Mouse (Mus musculus) lung, embryonic 16.5 days (tissue): ENCODE data around the gene Prkag2. TPM values are rescaled to one million over a fixed set of nuclear protein-coding genes. Genes with fewer than 3 reads are reported as not detected.
A peak's percentile ranks its signal among the peaks of the same experiment; 100 is the strongest.

Experiments
- ATAC-seq: fragments of 200-750 bp; cut with Nextera tagmentation; 2 replicates; pipeline ENCODE4 v1.8.0; 2017; ENCODE audit warnings: low read depth, mild to moderate bottlenecking, moderate library complexity
- H3K27ac ChIP-seq: fragments of 300-500 bp; sonication (generic); 2 replicates; pipeline ENCODE4 v1.5.1; 2014; ENCODE audit warnings: mild to moderate bottlenecking, control low read depth, low read length
- H3K27me3 ChIP-seq: fragments of 300-500 bp; sonication (generic); 2 replicates; pipeline ENCODE4 v1.6.1; 2014; ENCODE audit warnings: low read depth, low read length, mixed read lengths; ENCODE audit not compliant: control insufficient read depth, insufficient read depth
- H3K36me3 ChIP-seq: fragments of 300-500 bp; sonication (generic); 2 replicates; pipeline ENCODE4 v1.6.1; 2014; ENCODE audit warnings: low read length; ENCODE audit not compliant: control insufficient read depth, insufficient read depth
- H3K4me1 ChIP-seq: fragments of 300-500 bp; sonication (generic); replicated peaks from 2 replicates; pipeline ENCODE4 v1.6.1; 2014; ENCODE audit warnings: low read length, mixed read lengths; ENCODE audit not compliant: control insufficient read depth, insufficient read depth
- H3K4me2 ChIP-seq: fragments of 300-500 bp; sonication (generic); 2 replicates; pipeline ENCODE4 v1.6.1; 2014; ENCODE audit warnings: low read depth, low read length, control low read depth
- H3K4me3 ChIP-seq: fragments of 300-500 bp; sonication (generic); 2 replicates; pipeline ENCODE4 v1.5.1; 2014; ENCODE audit warnings: mild to moderate bottlenecking, low read length, control low read depth
- H3K9ac ChIP-seq: fragments of 300-500 bp; sonication (generic); 2 replicates; pipeline ENCODE4 v1.6.1; 2014; ENCODE audit warnings: low read length, control low read depth
- H3K9me3 ChIP-seq: fragments of 300-500 bp; sonication (generic); 2 replicates; pipeline ENCODE4 v1.6.1; 2016; ENCODE audit warnings: low read length; ENCODE audit not compliant: control insufficient read depth
- WGBS: fragments of 180-500 bp; shearing (Covaris S2); extraction: QIAGEN DNeasy Blood & Tissue Kit; methylation state at CpG from one replicate; pipeline ENCODE4 v1.1.7; 2014; 5-methylcytosine and 5-hydroxymethylcytosine counted together
- polyA plus RNA-seq: library from polyadenylated mRNA; unstranded; fragments of >200 nt; fragmentation: Nextera tagmentation; extraction: Ambion mirVana; gene quantifications from 2 replicates; pipeline ENCODE4 v1.2.1, GENCODE M21; 2015

Prkag2 gene
- polyA plus RNA-seq, 1 experiment from 2014 or later: 28.0 TPM

GRCm38 (mm10) chr5:24986204-24986940 is 114.1 kb downstream of the Prkag2 start:
- H3K9ac ChIP-seq: no peak overlapping the region
- H3K9me3 ChIP-seq: no peaks in the 10 kb centered on the region
- H3K27me3 ChIP-seq: no peaks in the 10 kb centered on the region
- H3K36me3 ChIP-seq: no peaks in the 10 kb centered on the region
- ATAC-seq: no peak
- no peak overlapping the region for H3K4me2 ChIP-seq
- peaks cover 14% of the 10 kb centered on the region for H3K4me1 ChIP-seq
- H3K27ac ChIP-seq: no peak overlapping the region
- 61% methylated on average over 9 of the region's 9 CpGs for WGBS
- no peak overlapping the region for H3K4me3 ChIP-seq

GRCm38 (mm10) chr5:24985434-24986176 is 114.8 kb downstream of the Prkag2 start:
- WGBS: 48% methylated on average over 11 of the region's 11 CpGs
- H3K36me3 ChIP-seq: no peaks in the 10 kb centered on the region
- no peak overlapping the region for H3K4me3 ChIP-seq
- H3K9ac ChIP-seq: no peak overlapping the region
- no peak overlapping the region for H3K27ac ChIP-seq
- no peak; the same call in 1 of the 2 replicates for ATAC-seq
- H3K4me1 ChIP-seq: peaks cover 14% of the 10 kb centered on the region
- H3K4me2 ChIP-seq: no peak overlapping the region
- no peaks in the 10 kb centered on the region for H3K9me3 ChIP-seq
- H3K27me3 ChIP-seq: no peaks in the 10 kb centered on the region

- ATAC-seq: no peak
- H3K27ac ChIP-seq: no peak overlapping the region
- no peaks in the 10 kb centered on the region for H3K9me3 ChIP-seq
- WGBS: 84% methylated on average over 1 of the region's 1 CpGs
- H3K36me3 ChIP-seq: no peaks in the 10 kb centered on the region
- no peaks in the 10 kb centered on the region for H3K27me3 ChIP-seq
- no peak overlapping the region for H3K4me3 ChIP-seq
- H3K9ac ChIP-seq: no peak overlapping the region
- peaks cover 10% of the 10 kb centered on the region; the same call in 1 of the 2 replicates for H3K4me1 ChIP-seq
- H3K4me2 ChIP-seq: no peak overlapping the region
Measured at GRCm38 (mm10) chr5:24984157-24984556, 116.3 kb downstream of the Prkag2 start.

GRCm38 (mm10) chr5:24983539-24983938 is 116.9 kb downstream of the Prkag2 start:
- H3K9me3 ChIP-seq: no peaks in the 10 kb centered on the region
- 14% methylated on average over 3 of the region's 3 CpGs for WGBS
- no peaks in the 10 kb centered on the region for H3K27me3 ChIP-seq
- no peak overlapping the region for H3K27ac ChIP-seq
- H3K36me3 ChIP-seq: no peaks in the 10 kb centered on the region
- H3K4me1 ChIP-seq: peaks cover 10% of the 10 kb centered on the region; the same call in 1 of the 2 replicates
- H3K4me2 ChIP-seq: no peak overlapping the region
- peak; percentile 37 for ATAC-seq
- H3K4me3 ChIP-seq: no peak overlapping the region
- H3K9ac ChIP-seq: no peak overlapping the region

- Histone ChIP-seq H3K4me1 (peaks cover 10% of the 10 kb centered on the region; the same call in 1 of the 2 replicates), H3K9me3 (no peaks in the 10 kb centered on the region), H3K4me2 (no peak overlapping the region), H3K9ac (no peak overlapping the region), H3K27ac (no peak overlapping the region), H3K4me3 (no peak overlapping the region), H3K36me3 (no peaks in the 10 kb centered on the region), H3K27me3 (no peaks in the 10 kb centered on the region)
- ATAC-seq: no peak
- WGBS: 59% methylated on average over 3 of the region's 3 CpGs
Measured at GRCm38 (mm10) chr5:24982258-24982657, 118.2 kb downstream of the Prkag2 start.

- peak; percentile 55 for ATAC-seq
- 49% methylated on average over 6 of the region's 6 CpGs for WGBS
- no peaks in the 10 kb centered on the region for H3K9me3 ChIP-seq
- H3K36me3 ChIP-seq: no peaks in the 10 kb centered on the region
- no peak overlapping the region for H3K27ac ChIP-seq
- H3K4me3 ChIP-seq: no peak overlapping the region
- no peak overlapping the region for H3K9ac ChIP-seq
- peaks cover 10% of the 10 kb centered on the region; the same call in 1 of the 2 replicates for H3K4me1 ChIP-seq
- no peaks in the 10 kb centered on the region for H3K27me3 ChIP-seq
- no peak overlapping the region for H3K4me2 ChIP-seq
Measured at GRCm38 (mm10) chr5:24981765-24982164, 118.7 kb downstream of the Prkag2 start.

GRCm38 (mm10) chr5:24979968-24980345 is 120.5 kb downstream of the Prkag2 start:
- no peak overlapping the region for H3K9ac ChIP-seq
- no peak overlapping the region for H3K4me2 ChIP-seq
- no peak for ATAC-seq
- no peak overlapping the region for H3K27ac ChIP-seq
- H3K9me3 ChIP-seq: no peaks in the 10 kb centered on the region
- no peaks in the 10 kb centered on the region for H3K36me3 ChIP-seq
- 33% methylated on average over 10 of the region's 10 CpGs for WGBS
- H3K27me3 ChIP-seq: no peaks in the 10 kb centered on the region
- H3K4me1 ChIP-seq: peaks cover 5% of the 10 kb centered on the region; the same call in 1 of the 2 replicates
- no peak overlapping the region for H3K4me3 ChIP-seq

- no peak for ATAC-seq
- Histone ChIP-seq H3K9me3 (no peaks in the 10 kb centered on the region), H3K27me3 (no peaks in the 10 kb centered on the region), H3K27ac (no peak overlapping the region), H3K4me3 (no peak overlapping the region), H3K36me3 (no peaks in the 10 kb centered on the region), H3K4me2 (no peak overlapping the region), H3K4me1 (peaks cover under 1% of the 10 kb centered on the region; the same call in 1 of the 2 replicates), H3K9ac (no peak overlapping the region)
- WGBS: 46% methylated on average over 4 of the region's 4 CpGs
Measured at GRCm38 (mm10) chr5:24979312-24979967, 121.0 kb downstream of the Prkag2 start.

GRCm38 (mm10) chr5:24976907-24977306 is 123.5 kb downstream of the Prkag2 start:
- Histone ChIP-seq H3K9ac (no peak overlapping the region), H3K4me2 (no peak overlapping the region), H3K9me3 (no peaks in the 10 kb centered on the region), H3K4me3 (no peak overlapping the region), H3K27me3 (no peaks in the 10 kb centered on the region), H3K27ac (no peak overlapping the region), H3K4me1 (no peaks in the 10 kb centered on the region), H3K36me3 (no peaks in the 10 kb centered on the region)
- WGBS: 75% methylated on average over 3 of the region's 3 CpGs
- no peak for ATAC-seq
